Mouse (Mus musculus) large intestine, adult 2 months (tissue): ENCODE results near the gene Fxyd7. TPM values are rescaled to one million over a fixed set of nuclear protein-coding genes. Genes with fewer than 3 reads are reported as not detected.

ENCODE experiments used
- DNase-seq: peaks from one replicate; pipeline ENCODE4 v3.0.0-alpha.2; 2012; ENCODE audit warnings: low read depth, low spot score
- WGBS: fragments of 180-500 bp; shearing (Covaris S2); methylation state at CpG from one replicate; pipeline ENCODE4 v1.1.7; 2018; 5-methylcytosine and 5-hydroxymethylcytosine counted together
- polyA plus RNA-seq: library from polyadenylated mRNA; depleted of rRNA; stranded (reverse); fragments of >200 nt; gene quantifications from 2 replicates; pipeline ENCODE4 v1.2.3, GENCODE M21; 2012; rRNA removed

Fxyd7 gene
- polyA plus RNA-seq = 2.6 and 4.2 TPM in 2 replicates

DNA sequence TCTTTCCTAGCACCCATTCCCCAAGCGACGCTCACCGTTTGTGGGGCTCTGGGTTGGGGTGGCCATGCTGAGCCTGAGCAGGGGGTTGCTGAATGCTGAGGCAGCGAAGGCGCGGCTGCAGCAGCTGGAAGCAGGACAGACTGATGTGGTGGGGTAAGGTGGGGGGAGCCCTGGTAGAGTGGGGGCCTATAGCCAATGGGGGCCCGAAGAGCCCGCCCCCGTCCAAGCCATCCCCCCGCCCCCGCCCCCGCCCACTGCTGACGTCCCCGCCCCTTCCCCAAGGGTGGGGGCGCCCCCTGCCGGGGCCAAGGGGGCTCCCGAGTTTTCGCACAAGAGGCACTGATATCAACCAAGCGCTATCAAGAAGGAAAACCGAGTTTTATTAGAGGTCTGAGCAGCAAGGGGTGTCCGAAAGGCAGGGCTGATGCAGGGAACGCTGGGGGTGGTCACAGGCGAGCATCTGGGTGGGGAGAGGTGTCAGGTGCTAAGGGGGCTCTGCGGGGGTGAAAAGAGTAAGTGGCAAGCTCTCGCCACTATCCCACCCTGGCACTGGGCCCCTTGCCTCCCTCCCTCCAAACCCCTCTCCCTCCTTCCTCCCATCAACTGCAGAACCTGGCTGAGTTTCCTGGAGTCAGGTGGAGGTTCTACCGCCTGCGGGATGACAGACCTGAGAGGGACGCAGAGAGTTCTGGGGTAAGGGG is at the start of gene Fxyd7:
TSS of gene Fxyd7 (minus strand) at position 147 of the 701 bp plus-strand sequence.
- 11% methylated on average over 27 of the region's 28 CpGs for WGBS
- DNase-seq = no peak

DNA sequence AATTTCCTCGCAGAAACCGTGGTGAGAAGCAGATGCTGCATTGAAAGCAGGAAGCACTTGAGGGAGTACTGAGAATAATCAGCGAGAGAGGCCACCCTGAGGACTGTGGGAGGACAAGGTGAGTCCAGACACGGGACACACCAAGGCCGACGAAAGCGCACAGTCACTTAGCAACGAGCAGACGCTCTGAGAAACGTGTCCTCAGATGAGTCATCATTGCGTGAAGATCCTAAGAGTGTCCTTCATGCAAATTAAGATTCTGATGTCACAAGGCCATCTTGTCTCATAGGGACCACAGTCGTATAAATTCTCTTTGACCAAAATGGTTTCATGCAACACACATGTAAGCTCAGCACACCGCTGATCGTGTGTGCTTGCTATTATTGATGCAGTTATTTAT is 49.5 kb upstream of the Fxyd7 start:
- 51% methylated on average over 14 of the region's 14 CpGs for WGBS
- DNase-seq = no peak

DNA sequence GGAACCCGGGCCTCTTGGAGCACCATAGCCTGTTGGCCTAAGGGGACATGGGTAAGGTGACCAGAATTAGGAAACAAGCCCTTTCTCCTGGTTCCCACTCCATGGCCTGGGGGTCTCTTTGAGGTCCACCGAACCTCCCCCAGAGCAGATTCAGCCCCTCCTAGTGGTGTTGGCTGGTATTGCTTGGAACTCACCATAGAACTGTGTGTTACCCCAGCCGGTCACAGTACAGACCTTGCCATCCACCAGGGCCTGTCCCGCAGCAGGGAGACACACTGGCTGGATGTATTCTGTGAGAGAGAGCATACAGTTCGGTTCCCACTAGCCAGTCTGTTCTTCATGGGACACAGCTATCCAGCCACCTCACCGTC is 48.3 kb upstream of the Fxyd7 start:
- 88% methylated on average over 6 of the region's 6 CpGs for WGBS

DNA sequence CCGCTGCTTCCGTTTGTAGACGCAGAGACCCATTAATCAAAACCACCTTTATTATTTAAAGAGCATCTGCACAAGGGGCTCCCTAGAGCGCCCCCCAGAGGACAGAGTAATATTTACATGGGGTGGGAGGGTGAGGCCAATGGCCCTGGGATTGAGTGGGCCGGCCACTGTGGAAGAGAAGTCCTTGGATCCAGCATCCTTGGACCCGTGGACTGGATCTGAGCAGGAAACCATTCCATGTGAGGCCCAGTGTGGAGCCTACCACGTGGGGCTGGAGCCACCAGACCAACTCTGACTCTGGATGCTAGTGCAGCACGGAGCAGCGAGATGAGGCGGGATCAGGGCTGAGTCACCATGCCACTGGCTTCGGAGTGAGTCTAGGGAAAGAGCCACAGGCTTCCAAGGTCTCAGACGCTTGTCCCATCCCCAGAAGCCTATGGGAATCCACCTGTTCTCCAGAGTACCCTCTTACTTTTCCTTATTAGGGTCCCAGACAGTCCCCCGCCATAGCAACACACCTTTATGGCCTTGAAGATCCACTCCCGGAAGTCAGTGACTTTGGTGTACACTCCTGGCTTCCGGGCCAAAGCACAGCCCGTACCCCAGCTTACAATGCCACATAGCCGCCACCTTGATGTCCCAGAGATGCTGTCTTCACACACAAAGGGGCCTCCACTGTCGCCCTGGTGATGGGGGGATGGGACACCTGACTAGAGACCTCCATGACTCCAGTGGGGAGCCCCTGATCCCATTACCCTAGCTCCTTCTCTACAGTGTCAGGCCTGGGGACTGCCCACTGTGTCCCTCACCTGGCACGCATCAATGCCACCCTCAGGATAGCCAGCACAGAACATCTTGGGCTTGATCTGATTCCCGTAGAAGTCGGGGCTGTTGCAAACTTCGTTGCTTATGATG is 47.7 kb upstream of the Fxyd7 start:
- 72% methylated on average over 22 of the region's 22 CpGs for WGBS
- DNase-seq = no peak

More for the DNA sequence above, 48.3 kb upstream of the Fxyd7 start:
- DNase-seq = no peak

DNA sequence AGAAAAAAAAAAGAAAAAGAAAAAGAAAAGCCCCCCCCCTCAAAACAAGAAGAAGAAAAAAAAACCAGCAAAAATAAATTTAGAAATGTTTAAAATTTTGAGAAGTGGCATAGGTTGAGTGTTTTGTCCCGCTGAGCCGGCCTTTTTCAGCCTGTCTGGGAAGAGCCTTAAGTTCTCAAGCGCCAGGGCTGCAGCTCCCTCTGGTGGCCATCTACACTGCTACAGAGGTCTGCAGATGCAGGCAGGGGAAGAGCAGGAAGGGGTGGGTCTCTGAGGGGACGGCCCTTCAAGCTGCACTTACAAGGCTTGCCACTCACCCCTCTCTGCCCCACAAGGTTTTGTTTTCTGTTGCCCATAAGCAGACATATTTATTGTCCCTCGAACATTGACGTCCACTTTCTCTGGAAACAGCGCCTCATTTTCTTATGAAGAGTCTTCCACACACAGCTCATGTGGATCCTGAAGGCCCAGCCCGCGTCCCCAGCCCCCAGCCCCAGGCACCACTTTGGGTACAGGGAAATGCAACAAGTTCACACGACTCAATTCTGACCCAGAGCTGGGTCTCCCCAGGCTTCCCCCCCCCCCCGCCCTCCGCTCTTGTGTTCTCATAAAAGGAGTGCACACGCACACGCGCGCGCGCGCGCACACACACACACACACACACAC is 46.4 kb upstream of the Fxyd7 start:
- 45% methylated on average over 20 of the region's 20 CpGs for WGBS

DNA sequence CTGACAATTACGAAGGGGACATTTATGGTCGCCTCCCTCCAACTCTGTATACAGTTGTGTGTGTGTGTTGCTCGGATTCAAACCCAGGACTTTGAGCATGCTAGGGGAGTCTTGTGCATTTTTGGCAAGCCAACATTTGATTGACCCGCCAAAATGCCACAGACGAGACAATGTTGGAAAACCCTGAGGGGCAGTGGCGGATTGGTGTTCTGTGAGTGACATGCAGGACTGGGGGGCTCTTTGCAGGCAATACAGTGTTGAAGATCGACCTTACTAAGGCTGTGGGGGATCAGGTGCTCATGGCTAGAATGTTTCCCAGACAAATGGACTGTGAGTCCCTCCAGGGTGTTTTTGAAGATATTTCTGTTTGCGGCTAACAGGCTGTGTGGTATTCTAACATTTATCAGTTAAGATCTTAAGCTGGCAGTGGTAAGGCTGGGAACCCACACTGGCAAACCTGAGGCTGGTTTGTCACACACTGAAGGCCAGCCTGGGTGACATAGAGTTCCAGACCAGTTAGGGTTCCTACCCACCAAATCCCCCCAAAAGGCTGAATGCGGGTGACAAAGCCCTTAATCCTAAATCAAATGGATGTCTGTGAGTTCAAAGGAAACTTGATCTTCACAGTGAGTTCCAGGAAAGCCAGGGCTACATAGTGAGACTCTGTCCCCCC is 45.8 kb upstream of the Fxyd7 start:
- DNase-seq = no peak
- 82% methylated on average over 9 of the region's 9 CpGs for WGBS

More for the DNA sequence above, 46.4 kb upstream of the Fxyd7 start:
- peak; percentile 64 for DNase-seq

DNA sequence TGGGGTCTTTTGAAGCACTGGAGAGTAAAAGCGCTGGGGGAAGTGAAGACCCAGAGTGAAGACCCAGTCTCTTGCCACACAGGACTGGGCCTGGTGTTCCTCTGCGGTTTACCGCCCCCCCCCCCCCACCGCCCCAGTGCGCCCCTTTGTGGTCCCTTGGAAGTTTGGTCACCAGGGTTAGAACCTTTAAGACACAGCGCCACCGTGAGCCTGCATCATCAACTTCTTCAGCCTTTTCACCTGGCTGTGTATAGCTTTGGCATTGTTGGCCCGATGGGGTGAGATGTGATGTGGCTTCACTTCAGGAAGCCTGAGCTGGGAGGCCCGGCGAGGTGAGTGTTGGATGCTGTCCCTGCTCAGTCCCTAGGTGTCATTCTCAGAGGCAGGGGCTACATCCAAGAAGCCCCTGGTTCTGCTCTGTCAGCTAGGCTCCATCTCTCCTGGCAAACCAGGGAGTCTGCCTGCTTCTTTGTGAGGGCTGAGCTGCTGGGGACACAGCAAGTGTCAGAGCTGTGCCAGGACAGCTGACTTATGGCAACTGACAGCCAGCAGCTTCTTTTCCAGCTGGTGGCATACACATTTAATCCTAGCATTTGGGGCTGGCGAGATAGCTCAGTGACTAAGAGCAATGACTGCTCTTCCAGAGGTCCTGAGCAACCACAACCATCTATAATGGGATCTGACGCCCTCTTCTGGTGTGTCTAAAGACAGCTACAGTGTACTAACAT is 43.7 kb upstream of the Fxyd7 start:
- no peak for DNase-seq
- 29% methylated on average over 12 of the region's 12 CpGs for WGBS

DNA sequence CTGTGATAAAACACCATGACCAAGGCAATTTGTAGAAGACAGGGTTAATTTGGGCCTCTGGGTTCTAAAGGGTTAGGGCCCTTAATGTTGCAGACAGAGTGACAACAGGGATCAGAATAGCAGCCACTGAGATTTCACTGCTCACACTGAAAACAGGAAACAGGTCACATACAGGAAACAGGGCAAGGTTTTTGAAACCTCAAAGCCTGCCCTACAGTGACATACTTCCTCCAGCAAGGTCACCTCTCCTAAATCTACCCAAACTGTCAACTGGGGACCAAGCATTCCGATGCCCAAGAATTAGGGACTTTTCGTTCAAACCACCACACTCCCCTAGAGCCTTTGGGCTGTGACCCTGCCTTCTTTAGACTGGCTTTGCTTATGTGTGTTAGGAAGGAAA is 38.5 kb upstream of the Fxyd7 start:
- DNase-seq = no peak
- WGBS = 79% methylated on average over 2 of the region's 2 CpGs

DNA sequence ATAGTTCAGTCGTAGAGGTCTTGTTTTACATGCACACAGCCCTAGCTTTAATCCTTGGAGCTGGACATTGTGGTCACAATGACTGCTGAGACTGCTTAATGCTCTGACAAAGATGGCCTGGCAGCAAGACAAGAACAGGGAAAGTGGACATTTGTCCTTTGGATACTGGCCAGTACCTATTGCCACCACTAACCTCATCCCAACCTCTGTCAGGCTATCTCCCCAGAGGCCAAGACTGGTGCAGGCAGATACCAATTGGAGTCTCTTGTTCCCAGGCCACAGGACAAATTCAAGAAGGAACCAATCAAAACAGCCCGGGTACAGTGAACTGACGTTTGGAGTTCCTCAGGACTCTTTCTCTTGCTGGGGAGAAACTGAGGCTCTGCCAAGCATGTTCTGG is 36.9 kb upstream of the Fxyd7 start:
- no peak for DNase-seq
- 74% methylated on average over 3 of the region's 3 CpGs for WGBS

DNA sequence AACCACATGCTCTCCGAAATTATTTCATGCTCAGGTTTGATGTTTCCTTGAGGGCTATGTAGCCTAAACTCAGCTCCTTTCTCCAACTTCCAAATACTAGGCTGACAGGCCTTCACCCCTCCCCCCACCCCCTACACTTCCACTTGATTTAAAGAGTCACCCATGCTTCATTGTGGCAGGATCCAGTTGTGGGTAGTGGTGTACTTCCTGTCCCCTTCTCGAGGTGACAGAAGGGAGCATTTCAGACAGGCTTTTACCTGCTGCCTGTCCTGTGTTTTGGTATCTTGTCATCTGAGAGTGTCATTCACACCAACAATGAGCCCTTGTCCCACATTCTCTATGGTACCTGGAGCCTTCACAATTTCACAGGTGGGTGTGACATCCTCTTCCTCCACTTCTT is 36.0 kb upstream of the Fxyd7 start:
- 64% methylated on average over 2 of the region's 2 CpGs for WGBS
- no peak for DNase-seq

DNA sequence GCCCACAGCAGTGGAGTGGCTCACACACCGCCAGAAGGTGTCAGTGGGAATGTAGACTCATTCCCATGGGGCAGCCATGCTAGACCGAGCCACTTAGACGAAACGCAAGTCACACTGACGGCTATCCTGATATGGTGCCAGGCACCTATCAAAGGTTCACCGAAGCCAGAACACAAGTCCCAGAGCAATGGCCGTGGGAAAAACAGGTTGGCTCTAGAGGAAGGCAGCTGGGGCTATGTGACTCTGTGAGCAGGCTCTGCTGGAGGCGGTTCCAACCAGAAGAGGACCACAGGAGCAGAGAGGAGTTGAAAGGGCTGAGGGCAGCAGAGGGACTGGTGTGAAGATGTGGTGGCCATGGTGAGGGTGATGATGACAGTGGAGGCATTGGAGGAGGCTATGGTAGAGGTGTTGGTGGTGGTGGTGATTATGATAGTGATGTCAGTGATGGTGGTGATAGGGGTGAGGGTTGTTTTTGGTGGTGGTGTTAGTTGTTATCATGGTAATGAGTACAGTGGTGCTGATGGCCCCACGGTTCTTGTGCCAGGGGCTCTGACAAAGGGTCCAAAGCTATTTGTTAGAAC is 35.0 kb upstream of the Fxyd7 start:
- 95% methylated on average over 9 of the region's 9 CpGs for WGBS
- DNase-seq = no peak

DNA sequence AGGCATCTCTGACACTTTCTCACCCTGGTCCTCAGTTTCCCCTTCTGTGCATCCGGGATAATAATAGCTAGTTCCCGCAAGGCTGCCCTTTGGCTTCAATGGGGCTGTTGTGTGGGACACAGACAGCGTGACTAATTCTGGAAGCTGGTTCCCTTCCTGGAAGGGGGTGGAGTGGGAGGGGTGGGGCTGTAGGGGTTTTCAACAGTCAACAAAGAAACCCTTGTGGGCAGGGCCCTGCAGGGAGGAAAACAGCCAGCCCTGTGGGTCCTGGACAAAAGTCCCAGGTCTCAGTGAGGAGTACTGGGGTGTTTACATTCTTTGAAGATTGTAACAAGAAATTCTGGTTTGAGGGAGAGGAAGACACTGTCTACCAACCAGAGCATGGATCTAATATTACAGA is 33.9 kb upstream of the Fxyd7 start:
- WGBS = 20% methylated on average over 3 of the region's 3 CpGs

DNA sequence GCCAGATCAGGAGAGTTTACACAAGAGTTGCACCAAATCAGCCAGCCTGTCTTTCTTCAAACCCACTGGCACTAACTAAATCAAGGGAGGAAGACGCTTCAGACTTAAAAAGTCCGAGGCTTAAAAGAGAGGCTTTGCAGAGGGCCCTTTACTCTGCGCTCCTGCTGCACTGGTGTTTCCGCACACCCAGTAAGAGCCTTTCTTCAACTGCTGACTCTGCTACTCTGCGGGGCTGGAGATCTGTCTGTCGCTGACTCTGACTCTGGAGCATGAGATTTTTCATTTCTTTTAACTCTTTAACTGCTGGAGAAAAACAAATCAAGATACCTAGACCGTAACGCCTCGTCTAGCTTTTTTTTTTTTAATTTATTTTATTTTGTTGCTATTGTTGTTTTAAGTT is 32.9 kb upstream of the Fxyd7 start:
- WGBS = 75% methylated on average over 9 of the region's 9 CpGs
- no peak for DNase-seq

More for the DNA sequence above, 33.9 kb upstream of the Fxyd7 start:
- no peak for DNase-seq

DNA sequence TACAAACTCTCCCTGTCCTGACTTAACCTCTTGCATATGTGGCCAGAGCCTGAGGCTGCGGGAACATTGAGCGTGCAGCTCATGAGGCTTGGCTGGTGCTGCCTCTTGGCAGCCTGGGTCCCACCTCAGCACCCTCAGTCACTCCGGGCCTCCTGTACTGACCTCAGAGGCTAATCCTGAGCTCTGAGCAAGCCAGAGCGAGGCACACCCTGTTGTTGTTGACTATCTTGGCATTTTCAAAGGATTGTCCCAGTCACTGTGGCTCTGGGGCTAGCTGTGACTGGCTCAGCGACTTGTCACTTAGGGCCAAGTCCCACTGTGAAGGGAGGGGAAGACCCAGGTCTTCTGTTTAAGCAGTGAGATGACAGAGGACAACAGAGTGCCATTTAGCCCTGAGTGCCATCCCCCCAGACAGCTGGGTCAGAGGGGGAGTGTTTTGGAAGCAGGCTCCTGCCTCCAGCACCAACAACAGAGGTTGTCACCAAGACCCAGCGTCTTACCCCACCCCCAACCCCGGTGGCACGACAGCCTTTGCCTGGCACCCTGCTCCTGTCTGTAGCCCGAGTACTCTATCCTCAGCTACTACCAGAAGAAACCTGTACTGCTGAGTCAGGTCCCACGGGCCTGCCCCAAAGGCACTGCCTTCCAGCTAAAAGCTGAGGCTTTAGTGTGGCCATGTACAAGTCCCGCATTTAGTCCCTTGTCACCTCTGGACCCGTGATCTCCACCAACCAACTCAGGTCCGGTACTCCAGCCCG is 31.7 kb upstream of the Fxyd7 start:
- no peak for DNase-seq

DNA sequence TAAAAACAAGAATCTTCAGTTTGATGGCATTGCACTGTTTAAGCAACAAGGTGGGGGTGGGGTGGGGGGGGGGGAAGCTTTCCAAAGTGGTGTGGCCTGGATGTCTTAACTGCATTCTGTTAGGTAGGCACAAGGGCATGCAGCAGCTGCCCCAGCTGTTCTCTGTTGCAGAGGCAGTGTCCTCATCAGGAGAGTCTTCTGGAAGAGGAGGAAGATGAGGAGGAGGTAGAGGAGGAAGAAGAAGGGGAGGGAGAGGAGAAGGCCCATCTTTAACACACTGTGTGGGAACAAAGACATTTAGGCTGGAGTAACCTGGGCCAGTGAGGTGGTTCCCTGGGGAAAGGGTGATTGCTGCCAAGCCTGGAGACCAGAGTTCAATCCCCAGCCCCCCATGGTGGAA is 30.8 kb upstream of the Fxyd7 start:
- no peak for DNase-seq

More for the DNA sequence above, 31.7 kb upstream of the Fxyd7 start:
- WGBS = 64% methylated on average over 14 of the region's 14 CpGs

DNA sequence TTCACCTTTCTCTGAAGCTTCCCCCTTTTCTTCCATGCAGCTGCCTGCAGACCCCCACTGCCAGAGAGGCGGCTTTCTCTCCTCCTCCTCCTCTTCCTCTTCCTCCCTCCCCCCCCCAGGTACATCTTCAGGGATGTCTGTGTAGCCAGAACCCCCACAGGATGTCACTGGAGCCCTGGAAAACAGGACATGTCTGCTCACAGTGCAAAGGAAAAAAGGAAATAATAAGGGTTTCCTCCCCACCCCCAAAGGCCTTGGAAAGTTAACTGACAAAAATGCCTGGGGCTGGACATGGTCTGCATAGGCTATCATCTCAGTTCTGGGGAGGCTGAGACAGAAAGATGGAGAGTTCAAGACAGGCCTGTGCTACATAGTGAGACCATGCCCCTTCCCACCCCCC is 29.8 kb upstream of the Fxyd7 start:
- DNase-seq = no peak
- WGBS = 62% methylated on average over 1 of the region's 1 CpGs

DNA sequence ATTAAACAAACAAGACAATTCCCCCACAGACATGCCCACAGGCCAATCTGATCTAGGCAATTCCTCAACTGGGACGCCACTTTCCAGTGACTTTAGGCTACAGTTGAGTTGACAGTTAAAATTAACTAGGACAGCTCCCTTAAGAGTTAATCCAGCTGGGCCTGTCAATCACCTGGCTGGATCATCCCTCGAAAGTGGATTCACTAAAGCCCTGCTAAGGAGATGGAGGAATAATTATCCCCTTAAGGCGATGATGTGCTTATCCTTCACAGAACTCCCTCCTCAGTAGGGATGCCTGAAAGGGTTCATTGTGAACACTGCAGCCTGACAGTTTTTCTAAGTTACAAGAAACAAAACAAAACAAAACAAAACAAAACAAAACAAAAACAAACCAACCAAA is 29.3 kb upstream of the Fxyd7 start:
- 78% methylated on average over 3 of the region's 3 CpGs for WGBS
- no peak for DNase-seq

DNA sequence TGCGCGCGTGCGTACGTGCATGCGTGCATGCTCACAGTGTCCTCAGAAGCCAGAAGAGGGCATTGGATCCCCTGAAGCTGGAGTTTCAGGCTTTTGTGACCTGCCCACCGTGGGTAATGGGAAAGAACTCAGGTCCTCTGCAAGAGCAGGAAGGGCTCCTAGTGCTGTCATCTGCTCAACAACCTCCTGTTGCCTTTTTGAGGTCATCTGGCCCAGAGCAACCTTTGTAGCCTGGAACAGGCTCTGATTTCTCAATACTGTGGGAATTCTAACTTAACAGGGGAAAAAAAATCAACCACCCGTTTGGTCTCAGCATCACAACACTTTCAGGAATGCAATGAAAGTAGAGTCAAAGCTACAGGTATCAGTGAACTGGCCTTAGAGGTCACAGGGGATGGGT is 28.4 kb upstream of the Fxyd7 start:
- 85% methylated on average over 8 of the region's 8 CpGs for WGBS
- DNase-seq = no peak
